Mouse (Mus musculus) midbrain, embryonic 10.5 days (tissue): ENCODE measurements around the gene Pola2. TPM values are rescaled to one million over a fixed set of nuclear protein-coding genes. Genes with fewer than 3 reads are reported as not detected.

Source experiments
- DNase-seq: peaks from one replicate; pipeline ENCODE4 v3.0.0-alpha.2; 2017; ENCODE audit warnings: low spot score
- H3K27ac ChIP-seq: fragments of 300-500 bp; sonication (generic); replicated peaks from 2 replicates; pipeline ENCODE4 v1.5.1; 2016; ENCODE audit warnings: mild to moderate bottlenecking
- H3K27me3 ChIP-seq: fragments of 300-500 bp; sonication (generic); 2 replicates; pipeline ENCODE4 v1.6.1; 2016; ENCODE audit warnings: low read depth, mild to moderate bottlenecking; ENCODE audit not compliant: poor library complexity, severe bottlenecking
- H3K36me3 ChIP-seq: fragments of 300-500 bp; sonication (generic); 2 replicates; pipeline ENCODE4 v1.6.1; 2016; ENCODE audit warnings: mild to moderate bottlenecking, moderate library complexity
- H3K4me1 ChIP-seq: fragments of 300-500 bp; sonication (generic); 2 replicates; pipeline ENCODE4 v1.6.1; 2016
- H3K4me3 ChIP-seq: fragments of 300-500 bp; sonication (generic); 2 replicates; pipeline ENCODE4 v1.5.1; 2016; ENCODE audit warnings: mild to moderate bottlenecking, moderate library complexity
- H3K9me3 ChIP-seq: fragments of 300-500 bp; sonication (generic); replicated peaks from 2 replicates; pipeline ENCODE4 v1.6.1; 2016; ENCODE audit warnings: mild to moderate bottlenecking
- WGBS: fragments of 180-500 bp; shearing (Covaris S2); methylation state at CpG from one replicate; pipeline ENCODE4 v1.1.7; 2016; 5-methylcytosine and 5-hydroxymethylcytosine counted together
- polyA plus RNA-seq: library from polyadenylated mRNA; unstranded; fragments of >200 nt; fragmentation: Nextera tagmentation; extraction: Ambion mirVana; gene quantifications from 2 replicates; pipeline ENCODE4 v1.2.1, GENCODE M21; 2016

The Pola2 gene
- polyA plus RNA-seq, 1 experiment from 2014 or later = 110 TPM

DNA sequence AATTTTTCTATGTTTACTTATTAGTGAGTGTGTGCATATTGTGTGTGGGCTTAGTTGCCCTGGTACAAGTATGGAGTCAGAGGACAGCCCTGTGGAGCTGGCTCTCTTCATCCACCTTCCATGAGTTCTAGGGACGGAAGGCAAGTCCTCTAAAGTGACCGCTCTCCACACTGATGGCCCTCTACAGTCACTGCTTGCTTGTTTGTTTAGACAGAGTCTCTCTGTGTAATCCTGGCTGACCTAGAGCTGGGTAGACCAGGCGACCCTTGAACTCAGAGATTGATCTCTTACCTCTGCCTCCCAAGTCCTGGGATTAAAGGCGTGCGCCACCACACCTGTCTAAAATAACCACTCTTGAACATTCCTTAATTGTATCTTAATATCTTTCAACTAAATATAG, 6.6 kb downstream of the Pola2 start:
- no peak for DNase-seq
- Histone ChIP-seq H3K27me3 (no peaks in the 10 kb centered on the region), H3K4me1 (peaks cover 11% of the 10 kb centered on the region), H3K4me3 (no peak overlapping the region), H3K9me3 (no peaks in the 10 kb centered on the region), H3K36me3 (peaks cover 91% of the 10 kb centered on the region), H3K27ac (no peak overlapping the region)
- WGBS = 94% methylated on average over 5 of the region's 5 CpGs

DNA sequence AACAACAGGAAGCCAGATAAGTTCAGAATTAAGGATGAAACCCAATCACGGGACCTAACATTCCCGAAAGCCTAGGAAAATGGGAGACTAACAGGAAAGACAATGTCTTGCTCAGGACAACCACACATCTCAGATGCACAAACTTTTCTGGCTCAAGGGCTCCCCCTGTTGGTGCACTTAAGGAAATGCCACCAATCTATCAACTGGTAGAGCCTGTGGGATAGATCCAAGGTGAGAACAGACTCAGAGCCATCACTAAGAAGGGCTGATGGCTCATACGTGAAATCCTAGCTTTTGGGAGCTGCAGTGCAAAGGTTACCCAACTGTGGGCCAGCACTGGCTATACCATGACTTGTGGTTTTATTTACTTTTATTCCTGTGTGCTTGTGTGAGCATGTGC, 7.3 kb downstream of the Pola2 start:
- Histone ChIP-seq H3K27ac (no peak overlapping the region), H3K36me3 (peaks cover 96% of the 10 kb centered on the region), H3K4me1 (peaks cover 8% of the 10 kb centered on the region), H3K27me3 (no peaks in the 10 kb centered on the region), H3K4me3 (no peak overlapping the region), H3K9me3 (no peaks in the 10 kb centered on the region)
- 32% methylated on average over 3 of the region's 3 CpGs for WGBS
- DNase-seq = peak; percentile 73

DNA sequence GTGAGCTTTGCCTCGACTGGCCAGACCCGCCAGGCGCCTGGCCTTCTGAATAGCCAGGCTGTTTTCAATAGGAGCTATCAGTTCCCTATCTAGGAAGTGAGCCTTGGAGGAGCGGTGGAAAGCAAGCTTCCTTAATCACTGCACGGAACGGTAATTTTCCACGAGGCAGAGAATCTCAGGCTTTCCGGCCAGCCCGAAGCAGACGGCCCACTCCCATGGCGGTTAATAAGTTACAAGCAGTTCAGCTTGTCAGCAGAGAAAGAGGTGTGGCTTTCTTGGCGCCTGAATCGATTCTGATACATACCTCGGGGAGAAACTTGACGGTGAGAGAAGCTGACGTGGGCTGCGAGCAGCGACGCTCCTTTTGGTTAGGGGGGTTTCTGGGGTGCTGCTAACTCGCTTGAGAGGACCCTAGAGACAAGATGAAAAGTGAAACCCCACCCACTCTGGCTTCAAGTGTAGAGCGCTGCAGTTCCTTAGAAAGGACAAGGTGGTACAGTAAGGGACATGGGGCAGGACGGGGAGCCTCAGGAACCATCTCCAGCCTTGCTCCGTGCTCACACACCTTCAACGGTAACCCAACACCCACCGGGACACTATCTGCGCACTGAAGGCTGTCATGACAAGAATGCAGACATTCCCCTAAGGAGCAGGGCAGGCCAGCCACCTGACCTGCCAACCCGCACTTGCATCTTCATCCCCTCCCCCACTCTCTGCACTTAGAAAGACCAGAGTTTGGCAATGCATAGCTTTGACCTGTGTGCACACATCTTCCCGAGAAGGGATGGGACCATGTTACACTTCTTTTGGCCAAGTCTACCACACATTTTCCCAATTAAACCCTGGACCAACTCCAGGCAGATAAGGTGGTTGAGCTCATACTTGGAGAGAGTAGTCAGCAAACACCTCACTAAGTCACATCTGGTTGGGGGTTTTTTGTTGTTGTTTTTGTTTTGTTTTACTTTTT, 8.0 kb downstream of the Pola2 start:
- DNase-seq = no peak
- Histone ChIP-seq H3K27ac (no peak overlapping the region), H3K27me3 (no peaks in the 10 kb centered on the region), H3K9me3 (no peaks in the 10 kb centered on the region), H3K36me3 (peaks cover 96% of the 10 kb centered on the region), H3K4me3 (0 out of 2 replicates have a peak overlapping the region, but pooled peaks have one; percentile 1), H3K4me1 (peaks cover under 1% of the 10 kb centered on the region; the same call in 1 of the 2 replicates)
- WGBS = 92% methylated on average over 28 of the region's 28 CpGs

DNA sequence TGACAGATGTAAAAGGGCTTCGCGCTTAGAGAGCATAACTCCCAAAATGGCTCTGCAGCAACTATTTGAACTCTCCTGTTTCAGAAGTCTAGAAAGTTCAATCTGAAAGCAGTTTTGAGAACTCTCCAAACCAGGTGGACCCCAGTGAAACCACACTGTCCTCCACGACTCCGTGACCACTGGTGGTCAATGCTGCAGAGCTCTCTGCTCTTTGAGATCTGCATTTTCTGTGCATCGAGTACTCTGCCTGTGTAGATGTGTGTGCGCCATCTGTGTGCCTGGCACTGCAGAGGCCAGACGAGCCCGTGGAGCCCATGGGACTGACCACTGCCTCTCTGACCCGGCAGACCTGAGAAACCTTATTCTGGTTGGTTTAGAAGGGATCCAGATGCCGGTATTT, 9.1 kb downstream of the Pola2 start:
- 93% methylated on average over 10 of the region's 10 CpGs for WGBS
- Histone ChIP-seq H3K27me3 (no peaks in the 10 kb centered on the region), H3K36me3 (peaks cover 96% of the 10 kb centered on the region), H3K27ac (no peak overlapping the region), H3K9me3 (no peaks in the 10 kb centered on the region), H3K4me1 (no peaks in the 10 kb centered on the region), H3K4me3 (no peak overlapping the region)
- no peak for DNase-seq

DNA sequence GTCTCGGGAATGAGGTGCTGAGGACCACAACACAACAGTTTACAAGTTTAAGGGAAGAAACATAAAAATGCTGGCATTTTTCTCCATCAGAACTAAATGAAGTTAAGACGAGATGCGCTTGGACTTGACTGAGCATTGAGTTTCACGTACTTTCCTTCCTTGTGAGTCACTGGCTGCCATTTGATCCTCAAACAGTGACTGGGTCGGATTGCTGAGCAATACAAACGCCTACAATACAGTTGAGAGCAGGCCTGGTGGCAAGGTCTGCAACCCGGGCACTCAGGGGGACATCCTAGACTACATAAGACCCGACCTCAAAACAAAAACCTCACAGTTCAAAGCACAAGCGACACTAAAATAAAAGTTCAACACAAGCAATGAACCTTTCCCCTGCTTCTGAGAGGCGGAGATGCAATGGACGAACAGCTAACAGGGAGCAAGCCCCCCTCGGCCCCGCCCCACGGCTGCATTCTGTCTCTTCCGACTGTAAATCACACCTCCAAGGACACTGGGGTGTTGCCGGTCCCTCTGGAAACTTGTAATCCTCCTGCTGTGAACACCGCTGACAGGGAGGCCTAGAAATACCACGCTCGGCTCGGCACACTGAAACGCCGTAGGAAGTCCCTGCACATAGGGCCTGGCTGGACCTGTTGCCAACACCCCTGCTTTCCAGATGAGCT, 9.8 kb downstream of the Pola2 start:
- H3K27ac ChIP-seq = no peak overlapping the region
- no peak for DNase-seq
- no peaks in the 10 kb centered on the region for H3K9me3 ChIP-seq
- no peaks in the 10 kb centered on the region for H3K27me3 ChIP-seq
- H3K4me3 ChIP-seq = no peak overlapping the region
- H3K36me3 ChIP-seq = peaks cover 96% of the 10 kb centered on the region
- no peaks in the 10 kb centered on the region for H3K4me1 ChIP-seq
- 90% methylated on average over 22 of the region's 22 CpGs for WGBS

DNA sequence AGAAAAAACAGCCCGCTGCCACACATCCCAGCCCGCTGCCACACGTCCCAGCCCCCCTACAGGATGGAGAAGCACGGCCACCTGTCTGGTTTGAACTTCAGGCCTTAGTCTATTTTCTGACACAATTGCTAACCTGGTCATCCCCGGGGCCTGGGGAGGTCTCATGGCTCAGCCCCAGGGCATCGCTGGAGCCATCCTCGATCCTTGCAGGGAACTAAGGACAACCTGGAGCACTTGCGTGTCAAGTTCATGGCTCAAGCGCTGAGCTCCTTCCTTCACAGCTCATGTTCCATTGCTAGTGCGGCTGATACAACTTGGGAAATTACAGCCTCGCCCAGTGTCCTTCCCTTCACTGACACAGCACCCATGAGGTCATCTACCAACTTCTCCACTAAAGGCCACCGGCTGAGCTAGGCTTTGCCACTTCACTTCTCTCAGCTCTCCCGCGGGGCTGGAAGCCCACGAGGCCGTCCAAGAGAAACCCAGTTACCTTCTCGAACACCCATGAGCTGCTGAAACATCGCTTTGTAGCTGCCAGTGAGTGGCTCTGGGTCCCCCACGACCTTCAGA, 10.7 kb downstream of the Pola2 start:
- Histone ChIP-seq H3K9me3 (no peaks in the 10 kb centered on the region), H3K27ac (no peak overlapping the region), H3K27me3 (no peaks in the 10 kb centered on the region), H3K4me1 (no peaks in the 10 kb centered on the region), H3K4me3 (no peak overlapping the region), H3K36me3 (peaks cover 96% of the 10 kb centered on the region)
- DNase-seq = no peak
- WGBS = 93% methylated on average over 19 of the region's 19 CpGs

DNA sequence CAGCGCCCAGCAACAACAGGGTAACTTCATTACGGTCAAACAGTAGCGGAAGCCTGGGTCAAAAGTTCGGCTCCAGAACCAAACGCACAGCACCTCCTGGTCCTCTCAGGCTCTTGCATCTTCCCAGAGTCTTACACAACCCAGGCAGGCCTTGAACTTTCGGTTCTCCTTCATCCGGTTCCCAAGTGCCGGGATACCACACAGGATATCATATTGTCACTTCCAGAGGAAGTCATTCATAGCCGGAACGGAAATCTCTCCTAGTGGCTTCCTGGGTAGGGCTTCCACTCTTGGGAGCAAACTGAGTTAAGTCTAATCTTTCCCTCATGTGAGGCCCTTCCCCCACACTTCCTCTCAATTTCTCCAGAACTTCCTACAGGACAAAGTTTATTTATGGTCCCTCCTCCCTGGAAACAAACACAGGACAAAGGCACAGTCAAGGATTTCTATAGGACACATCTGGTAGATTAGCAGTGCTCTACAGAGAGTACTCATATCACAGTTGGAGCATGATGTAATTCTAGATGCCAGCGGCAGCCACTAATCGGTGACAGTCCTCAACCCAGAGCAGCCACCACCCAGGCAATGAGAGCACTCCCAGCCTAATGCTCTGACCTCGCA, 11.8 kb downstream of the Pola2 start:
- no peak for DNase-seq
- H3K4me1 ChIP-seq = no peaks in the 10 kb centered on the region
- H3K9me3 ChIP-seq = no peaks in the 10 kb centered on the region
- 87% methylated on average over 13 of the region's 13 CpGs for WGBS
- peaks cover 97% of the 10 kb centered on the region for H3K36me3 ChIP-seq
- no peak overlapping the region for H3K27ac ChIP-seq
- no peak overlapping the region for H3K4me3 ChIP-seq
- no peaks in the 10 kb centered on the region for H3K27me3 ChIP-seq

DNA sequence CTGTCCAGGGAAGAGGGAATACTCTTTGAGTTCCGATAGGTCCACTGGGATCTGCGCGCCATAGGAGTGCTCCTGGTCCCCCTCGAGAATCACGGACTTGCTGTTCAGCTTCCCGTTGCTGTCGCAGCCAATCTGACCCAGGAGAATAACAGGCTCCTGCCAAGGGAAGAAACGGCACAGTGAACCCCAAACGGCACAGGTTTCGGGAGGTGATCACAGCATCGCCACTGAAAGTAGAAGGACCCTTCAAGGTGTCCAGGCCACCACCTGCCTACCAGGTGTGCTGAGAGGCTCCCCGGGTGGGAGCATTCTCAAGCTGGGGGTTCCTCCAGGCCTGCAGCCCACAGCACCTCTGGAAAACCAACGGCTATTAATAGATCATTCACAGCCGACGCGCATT, 12.4 kb downstream of the Pola2 start:
- H3K36me3 ChIP-seq = peaks cover 97% of the 10 kb centered on the region

DNA sequence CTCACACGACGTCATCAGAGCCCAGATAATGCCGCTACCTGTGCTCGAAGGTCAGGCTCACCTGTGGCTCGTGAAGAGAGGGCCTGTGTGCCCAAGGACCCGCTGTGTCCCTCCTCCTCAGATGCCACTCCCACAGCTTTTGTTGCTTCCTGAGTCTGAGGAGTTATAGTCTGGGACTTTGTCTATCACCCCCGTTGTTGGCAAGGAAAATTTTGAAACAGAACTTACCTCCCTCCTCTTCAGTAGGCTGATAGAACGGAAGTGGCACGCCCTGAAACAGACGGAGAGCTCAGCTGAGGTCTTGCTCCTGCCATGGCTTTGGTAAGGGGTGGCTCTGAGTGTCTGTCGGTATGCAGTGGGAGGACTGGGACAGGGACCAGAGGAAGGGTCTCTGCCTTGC, 13.8 kb downstream of the Pola2 start:
- Histone ChIP-seq H3K4me3 (no peak overlapping the region), H3K27ac (no peak overlapping the region), H3K36me3 (peaks cover 100% of the 10 kb centered on the region), H3K27me3 (no peaks in the 10 kb centered on the region), H3K9me3 (no peaks in the 10 kb centered on the region), H3K4me1 (no peaks in the 10 kb centered on the region)
- no peak for DNase-seq
- WGBS = 93% methylated on average over 11 of the region's 11 CpGs

More for the DNA sequence above, 12.4 kb downstream of the Pola2 start:
- Histone ChIP-seq H3K4me3 (no peak overlapping the region), H3K27ac (no peak overlapping the region), H3K9me3 (no peaks in the 10 kb centered on the region), H3K27me3 (no peaks in the 10 kb centered on the region), H3K4me1 (no peaks in the 10 kb centered on the region)
- no peak for DNase-seq
- WGBS = 94% methylated on average over 16 of the region's 16 CpGs

DNA sequence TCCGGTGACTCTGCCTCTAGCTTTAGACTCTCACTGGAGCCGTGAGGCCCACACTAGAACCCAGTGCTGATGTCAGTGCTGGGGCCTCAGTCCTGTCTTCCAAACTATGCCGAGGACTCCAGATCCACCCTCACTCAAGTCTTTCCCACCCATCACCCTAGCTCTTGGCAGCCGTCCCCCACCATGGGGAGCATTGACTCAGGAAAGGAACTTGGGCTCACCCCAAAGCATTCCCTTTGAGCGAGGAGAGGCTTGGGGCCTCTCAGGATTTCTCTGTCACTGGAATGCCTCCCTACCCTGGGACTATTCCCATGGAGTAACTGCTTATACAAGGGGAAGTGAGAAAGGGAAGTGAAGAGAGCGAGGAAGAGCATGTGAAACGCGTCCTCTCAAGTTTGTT, 18.1 kb downstream of the Pola2 start:
- Histone ChIP-seq H3K4me3 (no peak overlapping the region), H3K4me1 (no peaks in the 10 kb centered on the region), H3K36me3 (peaks cover 98% of the 10 kb centered on the region), H3K9me3 (no peaks in the 10 kb centered on the region), H3K27me3 (no peaks in the 10 kb centered on the region), H3K27ac (no peak overlapping the region)
- DNase-seq = no peak
- WGBS = 92% methylated on average over 8 of the region's 8 CpGs

DNA sequence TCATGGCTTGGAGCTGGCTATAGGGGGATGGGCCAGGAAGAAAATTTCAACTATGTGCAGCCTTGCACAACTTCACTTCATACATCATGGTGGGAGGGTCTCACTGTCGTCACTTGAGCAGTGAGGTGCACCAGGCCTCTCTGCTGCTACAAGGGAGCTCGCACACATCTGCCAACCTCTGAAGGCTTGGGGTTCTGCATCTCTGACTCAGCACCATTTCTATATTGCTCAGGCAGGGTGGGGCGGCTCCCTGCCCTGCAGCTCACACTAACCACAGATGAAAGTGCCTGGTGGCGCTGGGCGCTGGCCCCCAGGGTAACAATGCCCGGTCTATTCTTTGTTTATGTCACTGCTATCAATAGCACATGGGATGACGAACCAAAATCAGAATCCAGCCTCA, 19.0 kb downstream of the Pola2 start:
- Histone ChIP-seq H3K36me3 (peaks cover 98% of the 10 kb centered on the region), H3K4me3 (no peak overlapping the region), H3K4me1 (no peaks in the 10 kb centered on the region), H3K27me3 (no peaks in the 10 kb centered on the region), H3K9me3 (no peaks in the 10 kb centered on the region), H3K27ac (no peak overlapping the region)
- DNase-seq = no peak
- 87% methylated on average over 7 of the region's 7 CpGs for WGBS

DNA sequence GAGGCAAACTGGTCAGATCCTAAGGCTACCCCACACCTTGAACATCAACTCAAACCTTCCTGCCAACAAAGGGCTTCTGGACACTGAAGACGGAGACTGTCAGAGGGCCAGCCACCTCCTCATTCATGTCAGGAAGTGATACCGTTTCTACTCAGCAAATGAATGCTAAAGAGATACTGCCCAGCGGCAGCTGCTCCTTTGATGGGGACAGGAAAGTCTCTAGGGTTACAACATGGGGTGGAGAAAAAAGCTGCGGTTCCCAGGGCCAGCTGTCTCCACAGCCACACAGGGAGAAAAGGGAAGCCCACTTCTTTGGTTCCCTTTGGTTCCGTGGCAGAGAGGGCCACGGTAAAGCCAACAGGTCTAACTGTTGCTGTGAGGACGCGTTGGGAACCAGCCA, 19.9 kb downstream of the Pola2 start:
- no peaks in the 10 kb centered on the region for H3K27me3 ChIP-seq

More for the DNA sequence above, 19.9 kb downstream of the Pola2 start:
- H3K27ac ChIP-seq = no peak overlapping the region
- DNase-seq = no peak
- WGBS = 82% methylated on average over 8 of the region's 8 CpGs
- H3K36me3 ChIP-seq = peaks cover 98% of the 10 kb centered on the region
- H3K4me1 ChIP-seq = no peaks in the 10 kb centered on the region
- H3K4me3 ChIP-seq = no peak overlapping the region
- no peaks in the 10 kb centered on the region for H3K9me3 ChIP-seq
